Mouse (Mus musculus) neural tube, embryonic 14.5 days (tissue): ENCODE measurements around the gene Cspg4. TPM values are rescaled to one million over a fixed set of nuclear protein-coding genes. Genes with fewer than 3 reads are reported as not detected.
A peak's percentile ranks its signal among the peaks of the same experiment; 100 is the strongest.

Experiments used
- ATAC-seq: fragments of 200-750 bp; cut with Nextera tagmentation; 2 replicates; pipeline ENCODE4 v1.8.0; 2017; ENCODE audit warnings: low read depth, mild to moderate bottlenecking, moderate TSS enrichment, moderate library complexity
- H3K27ac ChIP-seq: fragments of 300-500 bp; sonication (generic); 2 replicates; pipeline ENCODE4 v1.5.1; 2014; ENCODE audit warnings: low read depth, mild to moderate bottlenecking, control low read depth, low read length, moderate library complexity, mixed read lengths
- H3K27me3 ChIP-seq: fragments of 300-500 bp; sonication (generic); 2 replicates; pipeline ENCODE4 v1.6.1; 2014; ENCODE audit warnings: low read length; ENCODE audit not compliant: control insufficient read depth, insufficient read depth
- H3K36me3 ChIP-seq: fragments of 300-500 bp; sonication (generic); 2 replicates; pipeline ENCODE4 v1.6.1; 2014; ENCODE audit warnings: low read length, mixed read lengths; ENCODE audit not compliant: control insufficient read depth, insufficient read depth
- H3K4me1 ChIP-seq: fragments of 300-500 bp; sonication (generic); 2 replicates; pipeline ENCODE4 v1.6.1; 2014; ENCODE audit warnings: low read length; ENCODE audit not compliant: control insufficient read depth, insufficient read depth
- H3K4me2 ChIP-seq: fragments of 300-500 bp; sonication (generic); 2 replicates; pipeline ENCODE4 v1.6.1; 2014; ENCODE audit warnings: mild to moderate bottlenecking, low read depth, low read length, control low read depth
- H3K4me3 ChIP-seq: fragments of 300-500 bp; sonication (generic); 2 replicates; pipeline ENCODE4 v1.5.1; 2014; ENCODE audit warnings: low read depth, low read length, control low read depth, mixed read lengths
- H3K9ac ChIP-seq: fragments of 300-500 bp; sonication (generic); replicated peaks from 2 replicates; pipeline ENCODE4 v1.6.1; 2014; ENCODE audit warnings: low read depth, mild to moderate bottlenecking, control low read depth, low read length, mixed read lengths
- H3K9me3 ChIP-seq: fragments of 300-500 bp; sonication (generic); 2 replicates; pipeline ENCODE4 v1.6.1; 2016; ENCODE audit warnings: low read length; ENCODE audit not compliant: control insufficient read depth
- WGBS: fragments of 180-500 bp; shearing (Covaris S2); extraction: QIAGEN DNeasy Blood & Tissue Kit; methylation state at CpG from one replicate; pipeline ENCODE4 v1.1.7; 2014; 5-methylcytosine and 5-hydroxymethylcytosine counted together
- polyA plus RNA-seq: library from polyadenylated mRNA; unstranded; fragments of >200 nt; fragmentation: Nextera tagmentation; extraction: Ambion mirVana; gene quantifications from 2 replicates; pipeline ENCODE4 v1.2.1, GENCODE M21; 2014

The Cspg4 gene
- 6.1 and 6.7 TPM in 2 replicates for polyA plus RNA-seq

DNA sequence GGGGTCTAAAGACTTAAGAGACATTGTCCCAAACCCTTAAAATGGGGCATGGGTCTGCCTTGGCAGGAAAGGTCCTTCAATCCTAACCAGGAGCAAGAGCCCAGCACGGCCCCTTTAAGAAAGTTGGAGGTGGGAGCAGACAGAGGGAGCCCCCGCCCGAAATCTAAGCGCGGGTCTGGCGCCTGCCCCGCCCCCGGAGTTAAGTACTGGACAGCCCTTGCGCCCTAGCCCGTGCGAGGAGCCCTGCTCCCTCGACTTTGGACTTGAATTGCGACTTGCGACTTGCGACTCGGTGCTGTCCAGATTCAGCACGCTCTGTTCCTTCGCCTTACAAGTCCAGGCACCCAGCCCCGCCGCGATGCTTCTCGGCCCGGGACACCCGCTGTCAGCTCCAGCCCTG lies at the start of gene Cspg4:
TSS of gene Cspg4 (plus strand) at position 202 of the 400 bp plus-strand sequence.
- 3% methylated on average over 24 of the region's 24 CpGs for WGBS
- no peaks in the 10 kb centered on the region for H3K9me3 ChIP-seq
- peaks cover 5% of the 10 kb centered on the region for H3K27me3 ChIP-seq
- no peak for ATAC-seq
- H3K36me3 ChIP-seq: no peaks in the 10 kb centered on the region
- H3K9ac ChIP-seq: no peak within 1 kb of the TSS
- peak within 1 kb of the TSS; percentile 4; the same call in 1 of the 2 replicates for H3K4me3 ChIP-seq
- H3K27ac ChIP-seq: no peak within 1 kb of the TSS
- 0 out of 2 replicates have a peak, but pooled peaks cover 3% of the 10 kb centered on the region for H3K4me1 ChIP-seq
- H3K4me2 ChIP-seq: peak within 1 kb of the TSS; percentile 30

GRCm38 (mm10) chr9:56824900-56825299 lies 39.9 kb upstream of the Cspg4 start:
- Histone ChIP-seq H3K4me2 (no peak overlapping the region), H3K9ac (no peak overlapping the region), H3K36me3 (no peaks in the 10 kb centered on the region), H3K4me3 (no peak overlapping the region), H3K27me3 (no peaks in the 10 kb centered on the region), H3K27ac (no peak overlapping the region), H3K9me3 (no peaks in the 10 kb centered on the region), H3K4me1 (peaks cover 16% of the 10 kb centered on the region)
- ATAC-seq: no peak
- 5% methylated on average over 3 of the region's 3 CpGs for WGBS

- H3K27me3 ChIP-seq: no peaks in the 10 kb centered on the region
- H3K27ac ChIP-seq: peak overlapping the region; percentile 64; the same call in 1 of the 2 replicates
- 9% methylated on average over 21 of the region's 21 CpGs for WGBS
- H3K4me3 ChIP-seq: no peak overlapping the region
- no peaks in the 10 kb centered on the region for H3K36me3 ChIP-seq
- peak overlapping the region; percentile 45 for H3K4me2 ChIP-seq
- H3K9ac ChIP-seq: peak overlapping the region; percentile 11; the same call in 1 of the 2 replicates
- peaks cover 18% of the 10 kb centered on the region for H3K4me1 ChIP-seq
- H3K9me3 ChIP-seq: no peaks in the 10 kb centered on the region
- ATAC-seq: peak; percentile 75
Measured at GRCm38 (mm10) chr9:56825476-56826213, 39.2 kb upstream of the Cspg4 start.

DNA sequence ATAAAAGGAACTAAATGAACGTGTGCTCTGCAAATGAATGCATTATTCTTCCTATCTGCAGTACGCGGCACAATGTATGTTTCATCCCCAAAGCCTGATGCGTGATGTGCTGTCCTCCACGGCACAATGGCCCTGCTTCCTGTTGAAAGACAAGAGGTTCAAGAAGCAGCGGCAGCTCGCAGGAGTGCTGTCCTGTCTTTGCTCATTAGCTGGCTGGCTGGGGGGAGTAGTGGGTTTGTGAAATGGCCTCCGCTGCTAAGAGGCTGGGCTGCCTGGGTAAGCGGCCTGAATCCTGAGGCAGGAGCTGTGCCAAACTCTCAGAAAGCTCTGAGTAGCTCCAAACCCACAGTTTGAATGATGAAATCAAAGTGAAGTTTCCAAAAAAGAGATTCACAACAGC lies 36.7 kb upstream of the Cspg4 start:
- no peak overlapping the region for H3K9ac ChIP-seq
- H3K4me3 ChIP-seq: no peak overlapping the region
- H3K27ac ChIP-seq: no peak overlapping the region
- no peaks in the 10 kb centered on the region for H3K36me3 ChIP-seq
- no peaks in the 10 kb centered on the region for H3K9me3 ChIP-seq
- peaks cover 22% of the 10 kb centered on the region for H3K4me1 ChIP-seq
- H3K27me3 ChIP-seq: no peaks in the 10 kb centered on the region
- WGBS: 26% methylated on average over 9 of the region's 9 CpGs
- no peak for ATAC-seq
- H3K4me2 ChIP-seq: no peak overlapping the region

DNA sequence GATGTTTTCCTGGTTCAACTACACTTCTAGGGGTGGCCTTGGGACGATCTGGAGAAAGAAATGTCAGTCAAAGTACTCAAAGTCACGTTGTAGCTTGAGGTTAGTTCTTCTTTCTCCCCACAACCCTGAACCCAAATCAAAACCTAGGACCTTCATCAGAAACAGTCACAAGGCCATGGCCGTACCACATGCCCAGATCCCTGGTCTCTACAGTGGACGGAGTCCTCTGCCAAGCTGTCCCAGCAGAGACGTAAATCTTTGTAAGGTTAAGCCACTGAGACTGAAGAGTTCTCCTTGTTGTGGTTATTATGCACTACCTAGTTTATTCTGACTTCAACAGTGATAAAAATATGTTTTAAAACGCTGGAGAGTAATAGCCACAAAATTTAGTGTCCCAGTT lies 36.0 kb upstream of the Cspg4 start:
- Histone ChIP-seq H3K27me3 (no peaks in the 10 kb centered on the region), H3K36me3 (no peaks in the 10 kb centered on the region), H3K9me3 (no peaks in the 10 kb centered on the region), H3K4me2 (no peak overlapping the region), H3K27ac (no peak overlapping the region), H3K4me3 (no peak overlapping the region), H3K9ac (no peak overlapping the region), H3K4me1 (peaks cover 24% of the 10 kb centered on the region)
- ATAC-seq: no peak
- 66% methylated on average over 6 of the region's 6 CpGs for WGBS

GRCm38 (mm10) chr9:56830162-56830561 lies 34.7 kb upstream of the Cspg4 start:
- H3K27ac ChIP-seq: no peak overlapping the region
- H3K27me3 ChIP-seq: no peaks in the 10 kb centered on the region
- no peaks in the 10 kb centered on the region for H3K36me3 ChIP-seq
- H3K4me1 ChIP-seq: peaks cover 18% of the 10 kb centered on the region
- H3K9me3 ChIP-seq: no peaks in the 10 kb centered on the region
- 12% methylated on average over 4 of the region's 4 CpGs for WGBS
- ATAC-seq: no peak
- H3K9ac ChIP-seq: no peak overlapping the region
- no peak overlapping the region for H3K4me3 ChIP-seq
- no peak overlapping the region for H3K4me2 ChIP-seq

DNA sequence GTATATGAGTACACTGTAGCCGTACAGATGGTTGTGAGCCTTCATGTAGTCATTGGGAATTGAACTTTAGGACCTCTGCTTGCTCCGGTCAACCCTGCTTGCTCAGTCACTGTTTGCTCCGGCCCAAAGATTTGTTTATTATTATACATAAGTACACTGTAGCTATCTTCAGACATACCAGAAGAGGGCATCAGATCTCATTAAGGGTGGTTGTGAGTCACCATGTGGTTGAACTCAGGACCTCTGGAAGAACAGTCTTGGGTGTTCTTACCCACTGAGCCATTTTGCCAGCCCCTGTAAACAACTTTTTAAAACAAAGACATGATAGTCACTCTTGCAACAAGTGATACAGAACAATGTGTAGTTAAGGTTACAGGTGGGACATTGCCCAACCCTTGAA lies 32.9 kb upstream of the Cspg4 start:
- H3K4me3 ChIP-seq: no peak overlapping the region
- H3K4me2 ChIP-seq: no peak overlapping the region
- peaks cover 10% of the 10 kb centered on the region; the same call in 1 of the 2 replicates for H3K4me1 ChIP-seq
- H3K9ac ChIP-seq: no peak overlapping the region
- no peaks in the 10 kb centered on the region for H3K9me3 ChIP-seq
- no peak overlapping the region for H3K27ac ChIP-seq
- no peaks in the 10 kb centered on the region for H3K27me3 ChIP-seq
- H3K36me3 ChIP-seq: no peaks in the 10 kb centered on the region
- WGBS: 90% methylated on average over 3 of the region's 3 CpGs
- ATAC-seq: no peak

GRCm38 (mm10) chr9:56832900-56833299 lies 31.9 kb upstream of the Cspg4 start:
- ATAC-seq: no peak
- H3K9me3 ChIP-seq: no peaks in the 10 kb centered on the region
- no peaks in the 10 kb centered on the region for H3K36me3 ChIP-seq
- no peak overlapping the region for H3K4me2 ChIP-seq
- 30% methylated on average over 6 of the region's 6 CpGs for WGBS
- H3K4me3 ChIP-seq: no peak overlapping the region
- H3K27ac ChIP-seq: no peak overlapping the region
- no peaks in the 10 kb centered on the region for H3K27me3 ChIP-seq
- H3K4me1 ChIP-seq: peaks cover 10% of the 10 kb centered on the region; the same call in 1 of the 2 replicates
- no peak overlapping the region for H3K9ac ChIP-seq

DNA sequence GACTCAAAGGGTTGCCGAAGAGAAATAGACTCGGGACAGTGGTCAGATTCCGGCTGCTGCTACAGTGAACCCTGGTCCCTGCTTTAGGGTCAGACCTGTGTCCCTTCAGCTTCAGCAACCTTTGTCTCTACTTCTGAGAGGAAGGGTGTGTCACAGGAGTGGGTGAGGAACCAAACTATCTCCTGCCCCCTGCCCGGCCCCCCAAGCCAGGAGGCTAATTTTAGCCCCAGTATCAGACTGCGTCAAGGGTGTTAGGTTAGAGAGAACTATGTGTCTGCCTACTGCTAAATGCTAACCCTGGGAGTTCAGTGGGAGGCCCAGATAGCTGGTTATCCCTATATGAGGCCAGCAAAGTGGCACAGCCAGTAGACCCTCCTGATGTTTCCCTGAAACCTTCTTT lies 29.7 kb upstream of the Cspg4 start:
- WGBS: 87% methylated on average over 5 of the region's 5 CpGs
- H3K4me1 ChIP-seq: 0 out of 2 replicates have a peak, but pooled peaks cover 6% of the 10 kb centered on the region
- H3K36me3 ChIP-seq: no peaks in the 10 kb centered on the region
- H3K27ac ChIP-seq: no peak overlapping the region
- ATAC-seq: no peak
- H3K27me3 ChIP-seq: no peaks in the 10 kb centered on the region
- H3K4me3 ChIP-seq: no peak overlapping the region
- H3K9ac ChIP-seq: no peak overlapping the region
- no peaks in the 10 kb centered on the region for H3K9me3 ChIP-seq
- H3K4me2 ChIP-seq: no peak overlapping the region
